Mouse (Mus musculus) liver, embryonic 14.5 days (tissue): ENCODE results near the gene Baiap3. TPM values are rescaled to one million over a fixed set of nuclear protein-coding genes. Genes with fewer than 3 reads are reported as not detected.

Source experiments
- ATAC-seq: fragments of 200-750 bp; cut with Nextera tagmentation; 2 replicates; pipeline ENCODE4 v1.8.0; 2017; ENCODE audit warnings: moderate number of reproducible peaks, mild to moderate bottlenecking, moderate library complexity; ENCODE audit not compliant: insufficient read depth
- DNase-seq, 3 experiments: peaks; one replicate each; pipeline ENCODE4 v3.0.0-alpha.2; 2012 to 2013; ENCODE audit warnings: low read depth in 3 of 3, low spot score in 3 of 3
- H3K27ac ChIP-seq: fragments of 300-500 bp; sonication (generic); 2 replicates; pipeline ENCODE4 v1.5.1; 2014; ENCODE audit warnings: moderate library complexity, mild to moderate bottlenecking, control low read depth, inconsistent platforms
- H3K27me3 ChIP-seq: fragments of 300-500 bp; sonication (generic); 2 replicates; pipeline ENCODE4 v1.6.1; 2014; ENCODE audit warnings: mild to moderate bottlenecking, low read length, moderate library complexity; ENCODE audit not compliant: control insufficient read depth, insufficient read depth
- H3K36me3 ChIP-seq: fragments of 300-500 bp; sonication (generic); replicated peaks from 2 replicates; pipeline ENCODE4 v1.6.1; 2014; ENCODE audit warnings: low read depth; ENCODE audit not compliant: control insufficient read depth, insufficient read depth
- H3K4me1 ChIP-seq, 2 experiments: fragments of 200-500 bp in 1 of 2; fragments of 300-500 bp in 1 of 2; sonication (generic) in 1 of 2; replicated peaks; 2 replicates each; pipeline ENCODE4 v1.6.1; 2012 to 2014; ENCODE audit warnings: antibody characterized with exemption in 1 of 2, inconsistent platforms in 1 of 2, low read length in 1 of 2; ENCODE audit not compliant: control insufficient read depth in 2 of 2, insufficient read depth in 2 of 2
- H3K4me2 ChIP-seq: fragments of 300-500 bp; sonication (generic); 2 replicates; pipeline ENCODE4 v1.6.1; 2014; ENCODE audit warnings: low read depth, mild to moderate bottlenecking, control low read depth, moderate library complexity
- H3K4me3 ChIP-seq, 2 experiments: fragments of 200-500 bp in 1 of 2; fragments of 300-500 bp in 1 of 2; sonication (generic) in 1 of 2; 2 replicates each; pipeline ENCODE4 v1.5.1; 2012 to 2014; ENCODE audit warnings: low read depth in 2 of 2, low read length in 2 of 2, mild to moderate bottlenecking in 2 of 2, control low read depth in 1 of 2, inconsistent platforms in 1 of 2, moderate library complexity in 1 of 2; ENCODE audit not compliant: insufficient read depth in 1 of 2
- H3K9ac ChIP-seq: fragments of 300-500 bp; sonication (generic); replicated peaks from 2 replicates; pipeline ENCODE4 v1.6.1; 2014; ENCODE audit warnings: mild to moderate bottlenecking, control low read depth, moderate library complexity
- H3K9me3 ChIP-seq: fragments of 300-500 bp; sonication (generic); 2 replicates; pipeline ENCODE4 v1.6.1; 2016; ENCODE audit warnings: low read length, mixed read lengths; ENCODE audit not compliant: control insufficient read depth
- CTCF ChIP-seq: IDR thresholded peaks from 2 replicates; pipeline ENCODE4 v1.5.1; 2016; ENCODE audit warnings: antibody characterized with exemption, low read depth, control low read depth
- EP300 ChIP-seq: IDR thresholded peaks from 2 replicates; pipeline ENCODE4 v1.6.1; 2016; ENCODE audit warnings: antibody characterized with exemption, low read depth
- WGBS: fragments of 180-500 bp; shearing (Covaris S2); extraction: QIAGEN DNeasy Blood & Tissue Kit; methylation state at CpG from one replicate; pipeline ENCODE4 v1.1.7; 2014; ENCODE audit not compliant: insufficient replicate concordance; 5-methylcytosine and 5-hydroxymethylcytosine counted together
- microRNA-seq: library from miRNA; unstranded; fragments of <30 nt; microRNA quantifications from one replicate; pipeline ENCODE4, GENCODE M21; 2016
- polyA plus RNA-seq, 2 experiments: library from polyadenylated mRNA; depleted of rRNA in 1 of 2; stranded (reverse) in 1 of 2; unstranded in 1 of 2; fragments of >200 nt; fragmentation: Nextera tagmentation in 1 of 2; extraction: Ambion mirVana in 1 of 2; gene quantifications; 2 replicates each; pipeline versions ENCODE4 v1.2.1 to v1.2.3; 2012 to 2014

Gene Baiap3
- polyA plus RNA-seq, 2 experiments = 0.27 to 0.69 TPM

DNA sequence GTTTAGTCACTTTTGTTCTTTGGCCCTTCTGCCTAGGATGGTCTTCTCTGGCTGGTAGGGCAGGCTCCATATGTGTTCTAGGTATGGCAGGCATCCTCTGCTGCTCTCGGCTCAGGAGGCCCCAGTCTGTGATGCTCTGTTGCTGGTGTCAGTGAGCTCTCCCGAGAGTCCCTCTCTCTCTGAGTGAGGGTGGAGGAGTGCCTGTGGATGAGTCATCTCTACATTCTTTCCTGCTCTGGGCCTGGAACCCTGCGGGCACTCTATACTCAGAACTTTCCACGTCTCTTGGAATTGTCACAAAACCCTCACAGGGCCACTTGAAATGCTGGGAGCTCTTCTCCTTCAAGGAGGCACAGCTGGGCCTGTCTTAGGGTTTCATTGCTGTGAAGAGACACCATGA lies 44.5 kb downstream of the Baiap3 start:
- DNase-seq (no peak), ATAC-seq (no peak)
- H3K9me3 ChIP-seq = no peaks in the 10 kb centered on the region
- peaks cover 3% of the 10 kb centered on the region for H3K36me3 ChIP-seq
- H3K27me3 ChIP-seq = no peaks in the 10 kb centered on the region
- H3K4me3 ChIP-seq = no peak overlapping the region
- H3K4me1 ChIP-seq = no peaks in the 10 kb centered on the region
- no peak for TF ChIP-seq EP300
- 70% methylated on average over 4 of the region's 4 CpGs for WGBS
- H3K4me2 ChIP-seq = no peak overlapping the region
- no peak overlapping the region for H3K9ac ChIP-seq
- H3K27ac ChIP-seq = no peak overlapping the region

- DNase-seq (no peak), ATAC-seq (no peak)
- no peak overlapping the region for H3K9ac ChIP-seq
- no peak overlapping the region for H3K4me2 ChIP-seq
- no peak overlapping the region for H3K4me3 ChIP-seq
- 70% methylated on average over 15 of the region's 15 CpGs for WGBS
- TF ChIP-seq CTCF (no peak), EP300 (no peak)
- H3K36me3 ChIP-seq = peaks cover 3% of the 10 kb centered on the region
- no peaks in the 10 kb centered on the region for H3K27me3 ChIP-seq
- no peak overlapping the region for H3K27ac ChIP-seq
- H3K9me3 ChIP-seq = no peaks in the 10 kb centered on the region
- H3K4me1 ChIP-seq = no peaks in the 10 kb centered on the region
Observed at GRCm38 (mm10) chr17:25210680-25211466, 45.3 kb downstream of the Baiap3 start.

DNA sequence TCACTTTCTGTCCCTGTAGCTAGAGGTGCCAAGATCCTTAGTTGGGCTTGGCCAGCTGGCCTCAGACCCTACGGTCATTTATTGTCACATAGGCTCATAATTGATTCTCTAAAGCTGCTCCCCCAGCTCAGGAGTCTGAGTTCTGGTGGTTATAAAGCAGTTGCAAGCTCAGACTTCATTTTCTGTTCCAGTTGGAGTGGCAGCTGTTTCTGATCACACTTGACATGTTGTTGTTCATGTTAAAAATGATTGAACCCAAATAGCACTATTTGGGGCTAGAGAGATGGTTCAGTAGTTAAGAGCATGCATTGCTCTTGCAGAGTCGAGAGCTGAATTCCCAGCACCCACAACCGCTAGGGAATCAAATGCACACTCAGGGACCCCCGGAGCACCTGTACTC lies 46.2 kb downstream of the Baiap3 start:
- TF ChIP-seq CTCF (no peak), EP300 (no peak)
- Histone ChIP-seq H3K27ac (no peak overlapping the region), H3K36me3 (peaks cover 3% of the 10 kb centered on the region), H3K9ac (no peak overlapping the region), H3K4me2 (no peak overlapping the region), H3K4me3 (no peak overlapping the region), H3K27me3 (no peaks in the 10 kb centered on the region), H3K9me3 (no peaks in the 10 kb centered on the region), H3K4me1 (no peaks in the 10 kb centered on the region)
- WGBS = 82% methylated on average over 4 of the region's 4 CpGs
- no peak for ATAC-seq
- no peak for DNase-seq

DNA sequence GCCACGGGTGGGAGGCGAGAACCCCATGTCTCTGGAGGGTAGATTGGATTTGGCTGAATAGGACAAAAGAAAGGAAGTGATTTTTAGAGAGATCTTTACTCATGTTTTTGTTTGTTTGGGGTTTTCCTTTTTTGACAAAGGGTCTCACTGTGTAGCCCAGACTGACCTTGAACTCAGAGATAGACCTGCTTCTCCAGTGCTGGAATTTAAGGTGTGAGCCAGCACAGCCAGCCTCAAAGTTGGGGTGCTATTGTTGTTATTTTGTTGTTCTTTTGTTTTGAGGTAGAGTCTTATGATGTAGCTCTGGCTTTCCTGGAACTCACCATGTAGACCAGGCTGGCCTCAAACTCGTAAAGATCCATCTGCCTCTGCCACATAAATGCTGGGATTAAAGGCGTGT lies 53.8 kb downstream of the Baiap3 start:
- DNase-seq (no peak), ATAC-seq (no peak)
- peaks cover 5% of the 10 kb centered on the region for H3K36me3 ChIP-seq
- no peaks in the 10 kb centered on the region for H3K9me3 ChIP-seq
- no peaks in the 10 kb centered on the region for H3K27me3 ChIP-seq
- no peak overlapping the region for H3K9ac ChIP-seq
- no peaks in the 10 kb centered on the region for H3K4me1 ChIP-seq
- H3K27ac ChIP-seq = no peak overlapping the region
- 80% methylated on average over 4 of the region's 4 CpGs for WGBS
- no peak overlapping the region for H3K4me2 ChIP-seq
- TF ChIP-seq EP300 (no peak), CTCF (no peak)
- H3K4me3 ChIP-seq = no peak overlapping the region

Small RNA genes within 50 kb of the gene (microRNA-seq; reads per million reads assigned to microRNA genes)
- not detected for gene Mir3547

Other genes starting within 250 kb of the Baiap3 start
- gene Cramp1l, start 240.6 kb downstream of the Baiap3 start, polyA plus RNA-seq (2012; rRNA removed) = 7.8 and 7.9 TPM in 2 replicates
- 3.2 and 3.9 TPM in 2 replicates for gene Cramp1l, start 240.6 kb downstream of the Baiap3 start, polyA plus RNA-seq (2014; fragmentation: Nextera tagmentation; extraction: Ambion mirVana)
- gene Ift140, start 240.3 kb downstream of the Baiap3 start, polyA plus RNA-seq (2012; rRNA removed) = 51.8 and 61.2 TPM in 2 replicates
- gene Ift140, start 240.3 kb downstream of the Baiap3 start, polyA plus RNA-seq (2014; fragmentation: Nextera tagmentation; extraction: Ambion mirVana) = 115 and 124 TPM in 2 replicates
- 3.0 and 3.1 TPM in 2 replicates for gene Tmem204, start 172.8 kb downstream of the Baiap3 start, polyA plus RNA-seq (2012; rRNA removed)
- gene Tmem204, start 172.8 kb downstream of the Baiap3 start, polyA plus RNA-seq (2014; fragmentation: Nextera tagmentation; extraction: Ambion mirVana) = 4.3 TPM in 2 replicates
- gene Telo2, start 140.4 kb downstream of the Baiap3 start, polyA plus RNA-seq (2012; rRNA removed) = 8.0 and 8.7 TPM in 2 replicates
- gene Telo2, start 140.4 kb downstream of the Baiap3 start, polyA plus RNA-seq (2014; fragmentation: Nextera tagmentation; extraction: Ambion mirVana) = 11.0 and 12.1 TPM in 2 replicates
- not detected in 2 replicates for gene Ptx4, start 135.6 kb downstream of the Baiap3 start, polyA plus RNA-seq (2012; rRNA removed)
- not detected in 2 replicates for gene Ptx4, start 135.6 kb downstream of the Baiap3 start, polyA plus RNA-seq (2014; fragmentation: Nextera tagmentation; extraction: Ambion mirVana)
- 7.1 and 7.9 TPM in 2 replicates for gene Clcn7, start 123.0 kb downstream of the Baiap3 start, polyA plus RNA-seq (2012; rRNA removed)
- 8.7 and 8.8 TPM in 2 replicates for gene Clcn7, start 123.0 kb downstream of the Baiap3 start, polyA plus RNA-seq (2014; fragmentation: Nextera tagmentation; extraction: Ambion mirVana)
- gene Ccdc154, start 93.9 kb downstream of the Baiap3 start, polyA plus RNA-seq (2012; rRNA removed) = not detected in 2 replicates
- 0.05 TPM in 1 of 2 replicates, not detected in the other for gene Ccdc154, start 93.9 kb downstream of the Baiap3 start, polyA plus RNA-seq (2014; fragmentation: Nextera tagmentation; extraction: Ambion mirVana)
- gene Gm38655, start 80.9 kb downstream of the Baiap3 start, polyA plus RNA-seq (2012; rRNA removed) = not detected in 2 replicates
- gene Gm38655, start 80.9 kb downstream of the Baiap3 start, polyA plus RNA-seq (2014; fragmentation: Nextera tagmentation; extraction: Ambion mirVana) = not detected in 2 replicates
- gene BC003965, start 71.8 kb downstream of the Baiap3 start, polyA plus RNA-seq (2012; rRNA removed) = 9.9 and 13.4 TPM in 2 replicates
- 16.8 and 17.4 TPM in 2 replicates for gene BC003965, start 71.8 kb downstream of the Baiap3 start, polyA plus RNA-seq (2014; fragmentation: Nextera tagmentation; extraction: Ambion mirVana)
- gene Unkl, start 68.0 kb downstream of the Baiap3 start, polyA plus RNA-seq (2012; rRNA removed) = 34.8 and 45.6 TPM in 2 replicates
- gene Unkl, start 68.0 kb downstream of the Baiap3 start, polyA plus RNA-seq (2014; fragmentation: Nextera tagmentation; extraction: Ambion mirVana) = 5.9 and 9.1 TPM in 2 replicates
- 11.1 and 11.2 TPM in 2 replicates for gene Gnptg, start 16.2 kb downstream of the Baiap3 start, polyA plus RNA-seq (2012; rRNA removed)
- 15.6 and 17.0 TPM in 2 replicates for gene Gnptg, start 16.2 kb downstream of the Baiap3 start, polyA plus RNA-seq (2014; fragmentation: Nextera tagmentation; extraction: Ambion mirVana)
- gene Tsr3, start 16.2 kb downstream of the Baiap3 start, polyA plus RNA-seq (2012; rRNA removed) = 11.1 and 13.0 TPM in 2 replicates
- gene Tsr3, start 16.2 kb downstream of the Baiap3 start, polyA plus RNA-seq (2014; fragmentation: Nextera tagmentation; extraction: Ambion mirVana) = 17.4 and 18.5 TPM in 2 replicates
- 129 and 168 TPM in 2 replicates for gene Ube2i, start 18.3 kb upstream of the Baiap3 start, polyA plus RNA-seq (2012; rRNA removed)
- gene Ube2i, start 18.3 kb upstream of the Baiap3 start, polyA plus RNA-seq (2014; fragmentation: Nextera tagmentation; extraction: Ambion mirVana) = 244 and 260 TPM in 2 replicates
- gene Prss34, start 42.0 kb upstream of the Baiap3 start, polyA plus RNA-seq (2012; rRNA removed) = 0.89 and 1.8 TPM in 2 replicates
- gene Prss34, start 42.0 kb upstream of the Baiap3 start, polyA plus RNA-seq (2014; fragmentation: Nextera tagmentation; extraction: Ambion mirVana) = 0.71 and 3.6 TPM in 2 replicates
- gene Prss28, start 52.3 kb upstream of the Baiap3 start, polyA plus RNA-seq (2012; rRNA removed) = not detected in 2 replicates
- gene Prss28, start 52.3 kb upstream of the Baiap3 start, polyA plus RNA-seq (2014; fragmentation: Nextera tagmentation; extraction: Ambion mirVana) = not detected in 2 replicates
- gene Prss29, start 62.3 kb upstream of the Baiap3 start, polyA plus RNA-seq (2012; rRNA removed) = not detected in 2 replicates
- not detected in 2 replicates for gene Prss29, start 62.3 kb upstream of the Baiap3 start, polyA plus RNA-seq (2014; fragmentation: Nextera tagmentation; extraction: Ambion mirVana)
- gene Tpsab1, start 89.2 kb upstream of the Baiap3 start, polyA plus RNA-seq (2012; rRNA removed) = not detected in 2 replicates
- not detected in 2 replicates for gene Tpsab1, start 89.2 kb upstream of the Baiap3 start, polyA plus RNA-seq (2014; fragmentation: Nextera tagmentation; extraction: Ambion mirVana)
- gene Tpsb2, start 109.9 kb upstream of the Baiap3 start, polyA plus RNA-seq (2012; rRNA removed) = 0.11 and 0.12 TPM in 2 replicates
- gene Tpsb2, start 109.9 kb upstream of the Baiap3 start, polyA plus RNA-seq (2014; fragmentation: Nextera tagmentation; extraction: Ambion mirVana) = 0.44 TPM in 1 of 2 replicates, not detected in the other
- 0.51 and 0.93 TPM in 2 replicates for gene Tpsg1, start 112.9 kb upstream of the Baiap3 start, polyA plus RNA-seq (2012; rRNA removed)
- gene Tpsg1, start 112.9 kb upstream of the Baiap3 start, polyA plus RNA-seq (2014; fragmentation: Nextera tagmentation; extraction: Ambion mirVana) = 0.49 and 0.53 TPM in 2 replicates
- gene Cacna1h, start 177.4 kb upstream of the Baiap3 start, polyA plus RNA-seq (2012; rRNA removed) = 1.2 and 1.3 TPM in 2 replicates
- 0.13 and 0.50 TPM in 2 replicates for gene Cacna1h, start 177.4 kb upstream of the Baiap3 start, polyA plus RNA-seq (2014; fragmentation: Nextera tagmentation; extraction: Ambion mirVana)
- 0.07 TPM in 1 of 2 replicates, not detected in the other for gene Tekt4, start 198.3 kb upstream of the Baiap3 start, polyA plus RNA-seq (2012; rRNA removed)
- 0.13 TPM in 1 of 2 replicates, not detected in the other for gene Tekt4, start 198.3 kb upstream of the Baiap3 start, polyA plus RNA-seq (2014; fragmentation: Nextera tagmentation; extraction: Ambion mirVana)
- gene Sstr5, start 240.9 kb upstream of the Baiap3 start, polyA plus RNA-seq (2012; rRNA removed) = 0.01 TPM in 1 of 2 replicates, not detected in the other
- not detected in 2 replicates for gene Sstr5, start 240.9 kb upstream of the Baiap3 start, polyA plus RNA-seq (2014; fragmentation: Nextera tagmentation; extraction: Ambion mirVana)